Mouse (Mus musculus): ENCODE data around the gene Ddx59. TPM values are rescaled to one million over a fixed set of nuclear protein-coding genes. Genes with fewer than 3 reads are reported as not detected.

The Ddx59 gene
- polyA plus RNA-seq, 1 experiment from 2014 or later, result 20.1 TPM

DNA sequence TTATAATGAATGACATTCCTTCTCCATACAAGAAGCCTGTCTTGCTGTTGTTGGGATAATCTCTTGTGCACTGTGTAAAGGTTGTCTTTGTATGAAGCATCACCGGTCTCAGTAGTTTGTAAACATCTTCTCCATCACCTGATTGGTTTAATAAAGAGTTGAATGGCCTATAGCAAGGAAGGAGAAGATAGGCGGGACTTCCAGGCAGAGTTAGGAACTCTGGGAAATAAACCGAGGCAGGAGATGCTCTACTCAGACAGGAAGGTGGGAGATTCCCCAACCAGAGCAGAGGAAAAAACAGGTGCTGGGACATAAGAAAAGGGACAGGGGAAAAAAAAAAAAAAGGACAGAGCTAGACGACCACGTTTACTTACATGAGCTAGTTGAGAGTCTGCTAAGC is 20.0 kb upstream of the Ddx59 start:
- no peak for ATAC-seq (ENCODE audit: insufficient read depth, low FRiP score, low TSS enrichment)
- H3K4me2 ChIP-seq (ENCODE audit: low read depth), result peak overlapping the region; percentile 25; the same call in 1 of the 2 replicates

GRCm38 (mm10) chr1:136401281-136401680 is 13.8 kb upstream of the Ddx59 start:
- Histone ChIP-seq H3K4me1 (ENCODE audit: control insufficient read depth, insufficient read depth, low read length) (no peaks in the 10 kb centered on the region), H3K4me2 (ENCODE audit: low read depth) (no peak overlapping the region), H3K27me3 (ENCODE audit: control insufficient read depth, insufficient read depth, low read length) (no peaks in the 10 kb centered on the region), H3K36me3 (ENCODE audit: control insufficient read depth, insufficient read depth, low read length) (no peaks in the 10 kb centered on the region), H3K27ac (ENCODE audit: low read depth, low read length) (no peak overlapping the region), H3K4me3 (ENCODE audit: low read depth, low read length) (no peak overlapping the region), H3K9ac (ENCODE audit: low read length) (no peak overlapping the region), H3K9me3 (ENCODE audit: control insufficient read depth, low read length) (peaks cover 3% of the 10 kb centered on the region; the same call in 1 of the 2 replicates)
- DNase-seq (ENCODE audit: low spot score) (no peak), ATAC-seq (ENCODE audit: insufficient read depth, low FRiP score, low TSS enrichment) (no peak)
- WGBS, result 79% methylated on average over 8 of the region's 8 CpGs

More for the DNA sequence above, 20.0 kb upstream of the Ddx59 start:
- H3K4me1 ChIP-seq (ENCODE audit: control insufficient read depth, insufficient read depth, low read length), result no peaks in the 10 kb centered on the region
- no peak for DNase-seq (ENCODE audit: low spot score)
- no peaks in the 10 kb centered on the region for H3K9me3 ChIP-seq (ENCODE audit: control insufficient read depth, low read length)
- H3K36me3 ChIP-seq (ENCODE audit: control insufficient read depth, insufficient read depth, low read length), result no peaks in the 10 kb centered on the region
- WGBS, result 38% methylated on average over 5 of the region's 5 CpGs
- no peak overlapping the region for H3K4me3 ChIP-seq (ENCODE audit: low read depth, low read length)
- H3K27me3 ChIP-seq (ENCODE audit: control insufficient read depth, insufficient read depth, low read length), result no peaks in the 10 kb centered on the region
- no peak overlapping the region for H3K27ac ChIP-seq (ENCODE audit: low read depth, low read length)
- H3K9ac ChIP-seq (ENCODE audit: low read length), result no peak overlapping the region

DNA sequence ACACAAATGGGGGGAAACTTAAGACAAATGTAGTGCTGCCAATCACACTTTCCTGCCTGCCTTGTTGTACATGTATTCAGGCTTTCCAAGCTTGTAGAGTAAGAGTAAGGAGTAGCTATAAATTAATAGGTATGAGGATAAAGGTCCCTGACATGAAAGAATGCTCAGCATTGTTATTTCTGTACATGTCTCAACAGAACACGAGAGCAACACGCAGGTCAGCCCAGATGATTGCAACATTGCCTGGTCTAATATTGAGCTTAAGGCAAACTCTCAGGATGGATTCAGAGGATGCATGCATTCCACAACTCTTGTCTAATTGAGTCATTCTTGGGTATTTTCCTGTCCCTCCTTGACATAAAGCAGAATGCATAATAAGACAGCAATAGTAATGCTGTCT is 5.4 kb upstream of the Ddx59 start:
- no peaks in the 10 kb centered on the region for H3K36me3 ChIP-seq (ENCODE audit: control insufficient read depth, insufficient read depth, low read length)
- H3K9ac ChIP-seq (ENCODE audit: low read length), result no peak overlapping the region
- no peak overlapping the region for H3K4me2 ChIP-seq (ENCODE audit: low read depth)
- H3K4me3 ChIP-seq (ENCODE audit: low read depth, low read length), result no peak overlapping the region
- ATAC-seq (ENCODE audit: insufficient read depth, low FRiP score, low TSS enrichment), result no peak
- H3K4me1 ChIP-seq (ENCODE audit: control insufficient read depth, insufficient read depth, low read length), result 0 out of 2 replicates have a peak, but pooled peaks cover under 1% of the 10 kb centered on the region
- H3K27ac ChIP-seq (ENCODE audit: low read depth, low read length), result no peak overlapping the region
- no peaks in the 10 kb centered on the region for H3K27me3 ChIP-seq (ENCODE audit: control insufficient read depth, insufficient read depth, low read length)
- 95% methylated on average over 2 of the region's 2 CpGs for WGBS
- DNase-seq (ENCODE audit: low spot score), result no peak
- peaks cover 4% of the 10 kb centered on the region; the same call in 1 of the 2 replicates for H3K9me3 ChIP-seq (ENCODE audit: control insufficient read depth, low read length)

GRCm38 (mm10) chr1:136415756-136416126 is 670 bp downstream of the Ddx59 start:
- no peak overlapping the region for H3K27ac ChIP-seq (ENCODE audit: low read depth, low read length)
- no peaks in the 10 kb centered on the region for H3K36me3 ChIP-seq (ENCODE audit: control insufficient read depth, insufficient read depth, low read length)
- H3K4me3 ChIP-seq (ENCODE audit: low read depth, low read length), result peak overlapping the region; percentile 73; the same call in 1 of the 2 replicates
- no peak for ATAC-seq (ENCODE audit: insufficient read depth, low FRiP score, low TSS enrichment)
- no peaks in the 10 kb centered on the region for H3K27me3 ChIP-seq (ENCODE audit: control insufficient read depth, insufficient read depth, low read length)
- H3K9ac ChIP-seq (ENCODE audit: low read length), result no peak overlapping the region
- no peak for DNase-seq (ENCODE audit: low spot score)
- peaks cover 6% of the 10 kb centered on the region; the same call in 1 of the 2 replicates for H3K4me1 ChIP-seq (ENCODE audit: control insufficient read depth, insufficient read depth, low read length)
- WGBS, result 45% methylated on average over 2 of the region's 2 CpGs
- no peaks in the 10 kb centered on the region for H3K9me3 ChIP-seq (ENCODE audit: control insufficient read depth, low read length)
- H3K4me2 ChIP-seq (ENCODE audit: low read depth), result peak overlapping the region; percentile 47

DNA sequence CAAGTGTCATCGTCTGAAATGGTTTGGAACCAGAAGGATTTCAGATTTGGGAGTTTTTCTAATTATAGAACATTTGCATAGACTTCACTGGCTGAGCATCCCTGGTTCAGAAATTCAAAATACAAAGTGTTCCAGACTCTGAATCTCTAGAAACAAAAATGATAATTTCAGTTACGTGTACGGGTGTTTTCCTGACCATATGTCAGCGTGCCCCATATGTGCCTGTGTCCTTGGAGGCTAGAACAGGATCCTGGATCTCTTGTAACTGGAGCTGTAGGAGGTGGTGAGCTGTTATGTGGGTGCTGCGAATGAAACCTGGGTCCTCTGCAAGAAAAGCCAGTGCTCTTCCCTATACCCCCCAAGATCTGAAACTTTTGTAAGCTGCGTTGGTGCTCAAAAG is 3.3 kb downstream of the Ddx59 start:
- no peak overlapping the region for H3K27ac ChIP-seq (ENCODE audit: low read depth, low read length)
- 94% methylated on average over 6 of the region's 6 CpGs for WGBS
- DNase-seq (ENCODE audit: low spot score) (no peak), ATAC-seq (ENCODE audit: insufficient read depth, low FRiP score, low TSS enrichment) (no peak)
- H3K4me3 ChIP-seq (ENCODE audit: low read depth, low read length), result no peak overlapping the region
- H3K4me1 ChIP-seq (ENCODE audit: control insufficient read depth, insufficient read depth, low read length), result peaks cover 6% of the 10 kb centered on the region; the same call in 1 of the 2 replicates
- no peak overlapping the region for H3K9ac ChIP-seq (ENCODE audit: low read length)
- H3K9me3 ChIP-seq (ENCODE audit: control insufficient read depth, low read length), result no peaks in the 10 kb centered on the region
- no peaks in the 10 kb centered on the region for H3K36me3 ChIP-seq (ENCODE audit: control insufficient read depth, insufficient read depth, low read length)
- no peaks in the 10 kb centered on the region for H3K27me3 ChIP-seq (ENCODE audit: control insufficient read depth, insufficient read depth, low read length)
- H3K4me2 ChIP-seq (ENCODE audit: low read depth), result no peak overlapping the region

- Histone ChIP-seq H3K27ac (ENCODE audit: low read depth, low read length) (no peak overlapping the region), H3K9me3 (ENCODE audit: control insufficient read depth, low read length) (no peaks in the 10 kb centered on the region), H3K27me3 (ENCODE audit: control insufficient read depth, insufficient read depth, low read length) (no peaks in the 10 kb centered on the region), H3K9ac (ENCODE audit: low read length) (no peak overlapping the region), H3K4me2 (ENCODE audit: low read depth) (no peak overlapping the region), H3K36me3 (ENCODE audit: control insufficient read depth, insufficient read depth, low read length) (peaks cover 2% of the 10 kb centered on the region; the same call in 1 of the 2 replicates), H3K4me3 (ENCODE audit: low read depth, low read length) (no peak overlapping the region), H3K4me1 (ENCODE audit: control insufficient read depth, insufficient read depth, low read length) (no peaks in the 10 kb centered on the region)
- DNase-seq (ENCODE audit: low spot score), result no peak
- no peak for ATAC-seq (ENCODE audit: insufficient read depth, low FRiP score, low TSS enrichment)
- WGBS, result 78% methylated on average over 11 of the region's 11 CpGs
These were observed 12.3 kb downstream of the Ddx59 start for GRCm38 (mm10) chr1:136427166-136427969.

GRCm38 (mm10) chr1:136428981-136429380 is 13.9 kb downstream of the Ddx59 start:
- peaks cover 2% of the 10 kb centered on the region; the same call in 1 of the 2 replicates for H3K36me3 ChIP-seq (ENCODE audit: control insufficient read depth, insufficient read depth, low read length)
- H3K4me2 ChIP-seq (ENCODE audit: low read depth), result no peak overlapping the region
- no peak overlapping the region for H3K9ac ChIP-seq (ENCODE audit: low read length)
- DNase-seq (ENCODE audit: low spot score) (no peak), ATAC-seq (ENCODE audit: insufficient read depth, low FRiP score, low TSS enrichment) (no peak)
- H3K4me3 ChIP-seq (ENCODE audit: low read depth, low read length), result no peak overlapping the region
- 92% methylated on average over 4 of the region's 4 CpGs for WGBS
- no peak overlapping the region for H3K27ac ChIP-seq (ENCODE audit: low read depth, low read length)
- no peaks in the 10 kb centered on the region for H3K4me1 ChIP-seq (ENCODE audit: control insufficient read depth, insufficient read depth, low read length)
- H3K27me3 ChIP-seq (ENCODE audit: control insufficient read depth, insufficient read depth, low read length), result no peaks in the 10 kb centered on the region
- no peaks in the 10 kb centered on the region for H3K9me3 ChIP-seq (ENCODE audit: control insufficient read depth, low read length)

- Histone ChIP-seq H3K36me3 (ENCODE audit: control insufficient read depth, insufficient read depth, low read length) (no peaks in the 10 kb centered on the region), H3K4me2 (ENCODE audit: low read depth) (no peak overlapping the region), H3K4me3 (ENCODE audit: low read depth, low read length) (no peak overlapping the region), H3K9ac (ENCODE audit: low read length) (no peak overlapping the region; the same call in 1 of the 2 replicates), H3K9me3 (ENCODE audit: control insufficient read depth, low read length) (no peaks in the 10 kb centered on the region), H3K4me1 (ENCODE audit: control insufficient read depth, insufficient read depth, low read length) (no peaks in the 10 kb centered on the region), H3K27ac (ENCODE audit: low read depth, low read length) (no peak overlapping the region), H3K27me3 (ENCODE audit: control insufficient read depth, insufficient read depth, low read length) (no peaks in the 10 kb centered on the region)
- DNase-seq (ENCODE audit: low spot score), result no peak
- ATAC-seq (ENCODE audit: insufficient read depth, low FRiP score, low TSS enrichment), result no peak
- 69% methylated on average over 7 of the region's 7 CpGs for WGBS
These were observed 15.2 kb downstream of the Ddx59 start for GRCm38 (mm10) chr1:136430126-136430818.
